Mouse (Mus musculus): ENCODE measurements at regions not wholly inside any gene's neighbourhood (a gene's known extent, or its start where the extent isn't known, plus 50 kb on each side); places are given as distances from the start of the nearest gene placed in this dataset.
A peak's percentile ranks its signal among the peaks of the same experiment; 100 is the strongest.

DNA sequence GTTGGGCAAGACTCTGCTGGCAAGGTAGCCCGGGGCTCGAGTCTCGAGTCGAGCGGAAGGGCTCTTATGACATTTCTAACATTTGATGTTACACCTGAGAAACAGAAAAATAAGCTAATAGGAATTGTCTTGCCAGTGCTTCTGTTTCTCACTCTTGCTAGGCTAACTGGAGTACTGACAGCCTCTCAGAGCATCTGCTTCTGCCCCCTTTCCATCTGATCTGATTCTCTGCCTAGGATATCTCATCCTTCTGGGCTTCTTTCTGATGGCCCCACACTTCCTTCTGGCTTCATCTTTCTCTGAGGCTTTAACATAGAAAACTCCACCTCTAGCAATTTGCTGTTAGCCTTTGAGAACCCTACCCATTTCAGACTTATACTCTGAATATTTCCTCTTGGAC lies 95.0 kb upstream of the Arhgef9 start:
- H3K27me3 ChIP-seq (replicated peaks; ENCODE audit: control insufficient read depth, insufficient read depth, low read length) = no peaks in the 10 kb centered on the region
- no peaks in the 10 kb centered on the region for H3K4me1 ChIP-seq (ENCODE audit: control insufficient read depth, insufficient read depth, low read length)
- H3K27ac ChIP-seq (ENCODE audit: insufficient read depth, low read depth, low read length) = no peak overlapping the region
- no peaks in the 10 kb centered on the region for H3K36me3 ChIP-seq (ENCODE audit: control insufficient read depth, insufficient read depth, low read length)
- no peak for DNase-seq
- no peak for TF ChIP-seq CTCF (conservative IDR thresholded peaks at IDR 0.05; ENCODE audit: insufficient read depth, insufficient read length, low read depth, low read length)
- no peak for TF ChIP-seq POLR2A (IDR thresholded peaks at IDR 0.05; ENCODE audit: low read depth, low read length)
- H3K4me3 ChIP-seq (ENCODE audit: insufficient read depth, low read depth, low read length) = no peak overlapping the region
- WGBS = 91% methylated on average over 5 of the region's 5 CpGs

DNA sequence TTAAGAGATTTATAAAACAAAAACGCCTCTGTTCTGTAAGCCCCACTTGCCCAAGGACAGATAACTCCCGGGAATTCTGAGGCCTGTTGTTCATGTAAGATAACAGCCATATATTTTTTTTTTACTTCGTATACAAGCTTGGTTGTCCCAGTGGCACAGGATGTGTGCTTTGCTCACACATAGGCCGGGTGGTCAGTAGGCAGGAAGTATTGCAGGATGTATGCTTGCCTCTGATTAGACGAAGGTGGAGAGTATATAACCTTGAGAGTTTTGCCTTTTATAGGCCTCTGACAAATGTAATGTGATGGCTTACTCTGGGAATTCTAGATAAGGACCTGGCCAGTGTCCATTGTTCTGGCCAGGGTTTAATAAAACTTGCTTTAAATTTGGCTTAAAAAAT lies 85.4 kb upstream of the Arhgef9 start:
- no peak for DNase-seq
- H3K36me3 ChIP-seq (ENCODE audit: control insufficient read depth, insufficient read depth, low read length) = no peaks in the 10 kb centered on the region
- H3K4me3 ChIP-seq (ENCODE audit: insufficient read depth, low read depth, low read length) = no peak overlapping the region
- no peaks in the 10 kb centered on the region for H3K4me1 ChIP-seq (ENCODE audit: control insufficient read depth, insufficient read depth, low read length)
- H3K27ac ChIP-seq (ENCODE audit: insufficient read depth, low read depth, low read length) = no peak overlapping the region
- TF ChIP-seq CTCF (conservative IDR thresholded peaks at IDR 0.05; ENCODE audit: insufficient read depth, insufficient read length, low read depth, low read length) = no peak
- TF ChIP-seq POLR2A (IDR thresholded peaks at IDR 0.05; ENCODE audit: low read depth, low read length) = no peak
- WGBS = 57% methylated on average over 5 of the region's 5 CpGs
- no peaks in the 10 kb centered on the region for H3K27me3 ChIP-seq (replicated peaks; ENCODE audit: control insufficient read depth, insufficient read depth, low read length)

DNA sequence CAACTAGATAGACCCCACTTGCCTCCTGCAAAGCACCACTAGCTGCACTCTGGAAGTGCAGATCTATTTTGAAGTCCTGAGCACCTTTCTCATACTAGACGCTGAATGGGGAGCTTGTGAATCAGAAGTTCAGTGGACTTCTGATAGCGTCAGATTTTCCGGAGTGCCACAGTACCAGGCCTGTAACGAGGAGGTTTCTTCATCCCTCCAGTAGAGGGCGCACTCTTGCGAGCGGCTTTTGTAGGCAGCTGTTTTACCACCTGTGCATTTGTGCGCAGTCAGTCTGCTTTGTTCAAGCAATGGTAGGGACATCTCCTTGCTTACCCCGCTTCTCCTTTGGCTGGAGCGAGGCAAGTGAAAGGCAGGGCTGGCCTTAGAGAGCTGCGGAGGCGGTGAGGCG lies 56.9 kb upstream of the Arhgef9 start:
- 32% methylated on average over 13 of the region's 13 CpGs for whole genome bisulfite sequencing
- H3K4me1 ChIP-seq (ENCODE audit: control insufficient read depth, insufficient read depth, low read length) = no peaks in the 10 kb centered on the region
- H3K27me3 ChIP-seq (replicated peaks; ENCODE audit: control insufficient read depth, insufficient read depth, low read length) = no peaks in the 10 kb centered on the region
- peak; percentile 25 for DNase-seq
- TF ChIP-seq CTCF (conservative IDR thresholded peaks at IDR 0.05; ENCODE audit: insufficient read depth, insufficient read length, low read depth, low read length) = peak; percentile 55
- TF ChIP-seq POLR2A (IDR thresholded peaks at IDR 0.05; ENCODE audit: low read depth, low read length) = no peak
- H3K4me3 ChIP-seq (ENCODE audit: insufficient read depth, low read depth, low read length) = no peak overlapping the region
- H3K36me3 ChIP-seq (ENCODE audit: control insufficient read depth, insufficient read depth, low read length) = no peaks in the 10 kb centered on the region
- no peak overlapping the region for H3K27ac ChIP-seq (ENCODE audit: insufficient read depth, low read depth, low read length)
